Mouse (Mus musculus): Measurements from ENCODE around the gene Sptbn1. TPM values are rescaled to one million over a fixed set of nuclear protein-coding genes. Genes with fewer than 3 reads are reported as not detected.
A peak's percentile ranks its signal among the peaks of the same experiment; 100 is the strongest.
"Not testable (repeated sequence)": the region's sequence is repeated elsewhere in the genome, so short reads cannot be mapped to it uniquely, and the experiment has no call there.

Sptbn1 gene
- polyA plus RNA-seq, 1 experiment from 2014 or later = 134 TPM

DNA sequence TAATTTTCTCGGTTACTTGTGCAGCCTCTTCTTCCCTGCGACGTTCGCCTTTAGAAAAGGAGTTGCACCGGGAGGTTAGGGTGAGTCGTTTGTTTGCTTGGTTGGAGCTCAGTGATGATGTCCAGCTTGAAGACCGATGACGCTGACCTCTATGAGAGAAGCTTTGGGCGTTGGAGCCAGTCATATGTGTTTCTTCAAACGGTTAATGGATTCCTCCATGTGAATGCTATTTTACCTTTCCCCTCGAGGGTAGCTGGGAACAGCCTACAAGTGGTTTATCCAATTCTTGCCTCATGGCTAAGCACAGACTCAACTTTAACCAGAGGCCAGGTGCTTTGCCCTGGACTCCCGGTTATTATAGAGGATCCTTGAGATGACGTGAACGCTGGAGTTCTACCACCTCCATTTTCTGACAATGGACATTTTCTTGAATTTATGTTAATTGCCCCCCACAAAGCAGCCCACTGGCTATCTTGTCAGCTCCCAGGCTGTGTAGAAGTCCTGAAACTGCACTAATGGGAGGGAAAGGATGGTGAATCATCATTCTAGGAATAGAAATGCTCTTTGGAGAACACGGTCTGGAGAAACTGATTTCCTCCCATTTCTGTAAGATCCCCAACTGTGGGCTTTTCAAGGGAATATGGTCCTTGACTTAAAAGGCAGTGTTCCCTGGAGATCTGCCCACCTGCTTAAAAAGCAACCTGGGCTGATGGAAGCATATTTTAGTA is 837 bp upstream of the Sptbn1 start:
- Histone ChIP-seq H3K27ac (replicated peaks) (peak overlapping the region; percentile 95), H3K36me3 (no peaks in the 10 kb centered on the region), H3K4me3 (peak overlapping the region; percentile 72), H3K4me2 (replicated peaks) (peak overlapping the region; percentile 60), H3K4me1 (peaks cover 22% of the 10 kb centered on the region), H3K27me3 (peaks cover 4% of the 10 kb centered on the region; the same call in 1 of the 2 replicates), H3K9ac (replicated peaks) (peak overlapping the region; percentile 72), H3K9me3 (no peaks in the 10 kb centered on the region)
- WGBS = 4% methylated on average over 15 of the region's 15 CpGs
- ATAC-seq (replicated peaks) = peak; percentile 13

DNA sequence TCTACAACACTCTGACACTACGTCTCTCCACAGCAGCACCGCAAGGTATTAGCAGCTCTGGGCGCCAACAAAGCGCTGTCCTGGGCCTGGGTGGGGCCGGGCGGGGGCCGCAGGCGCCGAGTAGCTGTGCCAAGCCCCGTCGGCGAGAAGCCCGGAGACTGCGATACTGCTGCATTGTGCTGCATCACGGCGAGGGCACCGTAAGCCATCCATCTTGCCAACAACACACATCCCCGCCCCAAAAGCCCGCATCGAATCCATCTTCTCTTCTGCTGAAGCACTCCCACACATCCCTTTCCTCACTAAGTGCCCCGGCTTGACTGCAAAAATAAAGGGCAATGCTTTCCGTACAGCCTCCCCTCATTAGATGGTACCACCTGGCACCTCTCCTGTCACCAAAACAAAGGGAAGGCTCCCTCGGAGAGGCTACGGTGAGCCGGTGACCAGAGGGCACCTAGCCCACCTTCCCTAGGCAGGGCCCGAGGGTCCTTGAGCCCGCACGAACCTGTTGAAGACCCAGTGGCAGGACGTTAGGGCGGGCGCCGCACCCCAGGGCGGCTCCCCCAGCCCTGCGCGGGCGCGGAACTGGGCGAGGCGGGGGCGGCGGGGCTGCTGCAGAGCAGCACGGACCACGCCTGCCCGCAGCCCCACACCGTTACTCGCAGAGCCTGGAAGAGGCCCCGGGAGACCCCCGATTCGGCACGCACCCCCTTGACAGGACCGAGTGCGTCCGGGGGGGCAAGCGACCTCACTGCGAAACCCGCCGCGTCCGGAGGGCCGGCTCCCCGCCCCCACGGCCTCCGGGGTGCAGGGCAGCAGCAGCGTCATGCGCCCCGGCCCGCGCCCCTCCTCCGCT is 711 bp downstream of the Sptbn1 start:
- Histone ChIP-seq H3K4me3 (peak overlapping the region; percentile 72), H3K27me3 (peaks cover 4% of the 10 kb centered on the region; the same call in 1 of the 2 replicates), H3K4me2 (replicated peaks) (peak overlapping the region; percentile 60), H3K27ac (replicated peaks) (peak overlapping the region; percentile 95), H3K9ac (replicated peaks) (peak overlapping the region; percentile 87), H3K9me3 (no peaks in the 10 kb centered on the region), H3K4me1 (peaks cover 22% of the 10 kb centered on the region), H3K36me3 (no peaks in the 10 kb centered on the region)
- ATAC-seq (replicated peaks) = peak; percentile 78
- under 1% methylated on average over 59 of the region's 69 CpGs for WGBS

DNA sequence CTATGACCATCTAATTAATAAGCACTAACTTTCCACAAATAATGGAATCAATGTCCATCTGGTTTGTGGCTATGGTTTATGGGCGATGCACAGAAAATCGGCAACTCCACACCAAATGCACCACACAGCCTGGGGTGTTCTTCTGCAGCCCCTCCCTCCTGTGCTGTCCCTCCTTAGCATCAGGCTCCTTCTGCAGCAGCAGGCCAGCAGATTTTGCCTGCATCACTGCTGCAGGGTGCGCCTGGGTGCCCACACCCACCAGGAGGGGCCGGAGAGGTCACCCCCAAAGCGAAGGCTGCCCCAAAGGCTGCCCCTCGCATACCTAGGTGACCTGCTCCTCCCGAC is 1.3 kb downstream of the Sptbn1 start:
- ATAC-seq (replicated peaks) = peak; percentile 5; the same call in 1 of the 2 replicates

DNA sequence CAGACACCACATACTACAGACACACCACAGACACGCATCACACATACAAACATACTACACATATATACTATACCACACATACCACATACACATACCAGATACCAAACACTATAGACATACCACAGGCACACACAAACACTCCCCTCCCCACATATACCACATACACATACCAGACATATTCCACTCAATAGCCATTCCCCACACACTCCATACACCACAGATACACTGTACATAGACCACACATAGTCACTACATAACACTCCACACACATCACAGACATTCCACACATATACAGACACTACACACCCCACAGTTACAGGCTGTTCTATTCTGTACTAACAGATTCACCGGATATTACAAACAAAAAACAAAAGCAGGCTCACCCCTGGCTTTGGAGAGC is 2.3 kb downstream of the Sptbn1 start:
- Histone ChIP-seq H3K4me2 (replicated peaks) (peak overlapping the region; percentile 60), H3K4me3 (peak overlapping the region; percentile 38), H3K27ac (replicated peaks) (no peak overlapping the region), H3K4me1 (peaks cover 22% of the 10 kb centered on the region), H3K27me3 (0 out of 2 replicates have a peak, but pooled peaks cover 4% of the 10 kb centered on the region), H3K9me3 (no peaks in the 10 kb centered on the region), H3K9ac (replicated peaks) (peak overlapping the region; percentile 45), H3K36me3 (no peaks in the 10 kb centered on the region)
- WGBS = 74% methylated on average over 2 of the region's 2 CpGs
- ATAC-seq (replicated peaks) = no peak

More for the DNA sequence above, 1.3 kb downstream of the Sptbn1 start:
- 2% methylated on average over 7 of the region's 7 CpGs for WGBS
- Histone ChIP-seq H3K27me3 (peaks cover 4% of the 10 kb centered on the region; the same call in 1 of the 2 replicates), H3K4me2 (replicated peaks) (peak overlapping the region; percentile 60), H3K9me3 (no peaks in the 10 kb centered on the region), H3K36me3 (no peaks in the 10 kb centered on the region), H3K27ac (replicated peaks) (peak overlapping the region; percentile 95), H3K4me1 (peaks cover 22% of the 10 kb centered on the region), H3K4me3 (peak overlapping the region; percentile 72), H3K9ac (replicated peaks) (peak overlapping the region; percentile 87)

DNA sequence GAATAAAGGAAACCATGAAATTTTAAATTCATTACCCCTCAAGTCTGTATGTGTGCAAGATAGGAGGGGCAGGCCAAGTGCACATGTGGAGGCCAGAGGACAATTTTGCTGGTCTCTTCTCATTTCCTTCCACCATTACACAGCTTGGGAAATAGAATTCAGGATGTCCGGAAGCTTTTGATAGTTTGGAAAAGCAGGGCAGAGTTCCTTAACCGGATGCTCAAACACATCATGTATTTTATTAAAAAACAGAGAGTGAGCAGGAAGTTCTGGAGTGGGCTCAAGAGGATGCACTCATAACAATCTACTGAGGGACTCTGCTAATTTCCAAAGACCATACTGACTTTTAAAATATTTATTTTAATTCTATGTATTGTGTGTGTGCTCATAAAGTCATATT is 4.3 kb downstream of the Sptbn1 start:
- Histone ChIP-seq H3K9ac (replicated peaks) (no peak overlapping the region), H3K9me3 (no peaks in the 10 kb centered on the region), H3K27me3 (no peaks in the 10 kb centered on the region), H3K4me2 (replicated peaks) (no peak overlapping the region), H3K36me3 (no peaks in the 10 kb centered on the region), H3K4me1 (peaks cover 17% of the 10 kb centered on the region), H3K4me3 (no peak overlapping the region), H3K27ac (replicated peaks) (no peak overlapping the region)
- WGBS = 88% methylated on average over 2 of the region's 2 CpGs
- no peak for ATAC-seq (replicated peaks)

DNA sequence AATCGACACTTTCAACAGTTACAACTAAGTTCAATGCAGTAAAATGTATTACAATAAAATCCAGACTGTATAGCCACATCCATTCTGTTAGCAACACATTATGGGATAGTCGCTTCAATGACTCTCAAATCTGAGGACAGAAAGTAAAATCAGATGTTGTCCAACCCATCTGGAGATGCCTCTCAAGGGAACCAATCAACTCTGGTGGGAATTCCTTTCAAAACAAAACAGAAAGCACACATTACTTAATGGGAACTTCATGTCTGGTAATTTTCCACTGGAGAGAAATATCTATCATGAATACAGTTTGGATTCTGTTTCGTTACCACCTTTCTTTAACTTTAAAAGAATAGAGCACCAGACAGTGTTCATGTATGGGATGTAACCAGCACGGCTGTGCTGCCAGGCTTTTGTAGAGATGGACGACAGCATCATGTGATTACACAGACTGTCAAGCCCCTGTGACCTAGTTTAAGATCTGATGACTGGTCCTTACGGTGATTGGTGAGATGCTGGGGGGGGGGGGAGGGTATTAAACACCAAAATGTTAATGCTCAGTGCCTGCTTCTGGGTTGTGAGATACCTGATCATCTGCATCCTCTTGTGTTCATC is 9.1 kb downstream of the Sptbn1 start:
- Histone ChIP-seq H3K4me2 (replicated peaks) (no peak overlapping the region), H3K9ac (replicated peaks) (no peak overlapping the region), H3K27ac (replicated peaks) (no peak overlapping the region), H3K27me3 (no peaks in the 10 kb centered on the region), H3K4me3 (no peak overlapping the region), H3K9me3 (no peaks in the 10 kb centered on the region), H3K36me3 (no peaks in the 10 kb centered on the region), H3K4me1 (0 out of 2 replicates have a peak, but pooled peaks cover 5% of the 10 kb centered on the region)
- ATAC-seq (replicated peaks) = no peak
- WGBS = 87% methylated on average over 6 of the region's 6 CpGs

DNA sequence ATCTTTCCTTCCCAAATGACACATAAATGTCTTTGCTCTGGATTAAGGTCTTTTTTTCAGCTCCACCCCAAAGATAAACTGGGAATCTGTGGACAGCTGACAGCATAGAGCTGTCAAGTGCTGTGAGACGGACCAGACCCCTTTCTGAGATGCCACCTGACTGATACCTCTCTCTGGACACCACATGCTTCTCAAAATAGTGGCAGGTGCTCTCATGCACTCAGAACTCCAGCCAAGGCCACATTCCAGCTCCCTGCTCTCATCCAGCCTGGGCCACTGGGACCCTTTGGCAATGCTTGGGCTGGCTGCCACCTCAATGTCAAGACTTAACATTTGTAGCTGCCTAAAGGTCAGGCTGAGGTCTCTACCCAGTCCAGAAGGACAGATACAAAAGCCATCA is 10.2 kb downstream of the Sptbn1 start:
- H3K9ac ChIP-seq (replicated peaks) = no peak overlapping the region
- H3K4me2 ChIP-seq (replicated peaks) = no peak overlapping the region
- H3K36me3 ChIP-seq = no peaks in the 10 kb centered on the region
- 53% methylated on average over 1 of the region's 1 CpGs for WGBS
- 0 out of 2 replicates have a peak, but pooled peaks cover 5% of the 10 kb centered on the region for H3K4me1 ChIP-seq
- no peak overlapping the region for H3K4me3 ChIP-seq
- no peaks in the 10 kb centered on the region for H3K9me3 ChIP-seq
- no peaks in the 10 kb centered on the region for H3K27me3 ChIP-seq
- H3K27ac ChIP-seq (replicated peaks) = no peak overlapping the region
- ATAC-seq (replicated peaks) = no peak

DNA sequence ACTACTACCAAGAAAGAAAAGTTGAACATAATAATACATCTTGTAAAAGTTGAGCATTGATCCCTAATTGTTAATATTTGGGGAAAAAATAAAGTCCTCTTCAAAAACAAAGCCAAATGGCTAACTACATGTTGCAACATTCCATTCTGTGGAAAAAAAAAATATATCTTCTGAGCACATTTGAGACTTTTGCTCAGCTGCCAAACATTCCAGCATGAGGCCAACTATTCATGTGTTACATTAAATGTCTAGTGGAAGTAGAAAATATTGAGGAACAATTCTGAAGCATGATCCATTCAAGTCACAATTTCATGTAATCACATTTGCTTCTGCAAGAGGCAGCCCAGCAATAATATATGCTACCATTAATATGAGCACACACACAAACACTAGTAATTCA is 10.9 kb downstream of the Sptbn1 start:
- no peaks in the 10 kb centered on the region for H3K36me3 ChIP-seq
- no peak overlapping the region for H3K9ac ChIP-seq (replicated peaks)
- no peak overlapping the region for H3K4me2 ChIP-seq (replicated peaks)
- H3K9me3 ChIP-seq = no peaks in the 10 kb centered on the region
- H3K4me3 ChIP-seq = no peak overlapping the region
- no peaks in the 10 kb centered on the region for H3K27me3 ChIP-seq
- H3K27ac ChIP-seq (replicated peaks) = no peak overlapping the region
- 0 out of 2 replicates have a peak, but pooled peaks cover 5% of the 10 kb centered on the region for H3K4me1 ChIP-seq
- ATAC-seq (replicated peaks) = no peak

DNA sequence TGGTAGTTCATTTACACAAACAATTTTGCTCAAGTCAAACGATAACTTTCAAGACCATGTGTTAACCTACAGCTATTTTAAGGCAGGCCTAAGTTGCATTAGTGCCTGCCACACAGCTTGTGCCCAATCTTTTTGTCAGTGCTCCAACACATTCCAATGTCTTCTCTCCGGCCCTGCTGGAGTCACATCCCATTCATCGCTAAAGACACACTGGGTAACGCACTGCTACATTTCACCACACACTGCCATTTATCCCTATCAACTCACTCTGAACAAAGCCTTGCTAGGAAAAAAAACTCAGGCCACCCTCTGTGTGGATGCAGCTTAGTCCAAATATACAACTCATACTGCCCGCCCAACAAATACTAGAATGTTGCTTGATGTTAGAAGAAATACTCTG is 11.5 kb downstream of the Sptbn1 start:
- Histone ChIP-seq H3K4me3 (no peak overlapping the region), H3K9ac (replicated peaks) (no peak overlapping the region), H3K9me3 (no peaks in the 10 kb centered on the region), H3K4me2 (replicated peaks) (no peak overlapping the region), H3K36me3 (no peaks in the 10 kb centered on the region), H3K27ac (replicated peaks) (no peak overlapping the region), H3K4me1 (0 out of 2 replicates have a peak, but pooled peaks cover 5% of the 10 kb centered on the region), H3K27me3 (no peaks in the 10 kb centered on the region)
- no peak for ATAC-seq (replicated peaks)
- WGBS = 72% methylated on average over 5 of the region's 5 CpGs

DNA sequence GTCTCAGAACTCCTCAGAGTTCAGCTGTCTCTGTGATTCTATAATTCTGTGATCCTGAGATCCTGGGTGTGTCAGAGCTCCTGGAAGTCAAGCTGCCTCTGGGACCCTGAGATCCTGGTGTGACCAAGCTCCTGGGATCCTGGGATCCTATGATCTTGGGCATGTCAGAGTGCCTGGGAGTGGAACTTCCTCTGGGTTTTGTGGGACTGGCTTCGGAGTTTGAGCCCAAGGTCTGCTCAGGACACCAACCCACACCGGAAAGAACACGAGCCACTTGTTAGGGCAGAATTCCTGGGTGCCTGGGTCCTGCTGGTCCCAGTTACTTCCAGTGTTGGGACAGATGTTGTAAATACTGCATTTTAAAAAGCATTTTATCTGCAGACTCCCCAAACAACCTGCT is 12.8 kb downstream of the Sptbn1 start:
- not testable (repeated sequence) for H3K4me3 ChIP-seq; H3K36me3 ChIP-seq; H3K27ac ChIP-seq (replicated peaks); H3K27me3 ChIP-seq; H3K4me2 ChIP-seq (replicated peaks); H3K9me3 ChIP-seq; ATAC-seq (replicated peaks); H3K4me1 ChIP-seq; H3K9ac ChIP-seq (replicated peaks)
- 96% methylated on average over 3 of the region's 3 CpGs for WGBS

DNA sequence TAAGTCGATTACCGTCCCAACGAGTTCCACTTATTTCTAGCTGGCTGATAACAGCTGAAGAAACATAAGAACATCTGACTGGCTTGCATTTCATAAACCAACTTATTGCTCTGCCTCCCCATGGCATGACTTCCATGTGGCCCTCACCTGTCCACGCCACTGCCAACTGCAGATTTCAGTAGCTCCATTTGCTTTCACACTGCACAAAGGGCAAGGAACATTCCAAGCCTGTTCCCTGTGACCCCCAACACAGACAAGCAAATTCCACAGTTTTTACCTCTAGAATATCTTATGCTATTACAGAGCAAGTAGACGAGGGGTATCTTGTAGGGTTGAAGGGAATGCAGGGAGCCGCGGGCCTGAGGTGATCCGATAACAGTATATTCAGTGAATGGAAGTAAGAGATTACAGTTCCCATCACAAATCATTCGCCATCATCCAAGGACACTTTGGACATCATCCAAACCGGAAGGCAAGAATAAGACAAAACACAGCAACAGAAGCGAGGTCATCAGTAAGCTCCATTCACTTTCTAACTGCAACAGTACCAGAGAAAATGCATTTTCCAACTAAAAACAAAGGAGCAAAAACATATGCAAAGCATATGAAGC is 16.6 kb downstream of the Sptbn1 start:
- ATAC-seq (replicated peaks) = no peak
- no peak overlapping the region for H3K9ac ChIP-seq (replicated peaks)
- H3K27ac ChIP-seq (replicated peaks) = no peak overlapping the region
- H3K27me3 ChIP-seq = no peaks in the 10 kb centered on the region
- no peaks in the 10 kb centered on the region for H3K9me3 ChIP-seq
- no peak overlapping the region for H3K4me3 ChIP-seq
- no peak overlapping the region for H3K4me2 ChIP-seq (replicated peaks)
- H3K36me3 ChIP-seq = no peaks in the 10 kb centered on the region
- WGBS = 88% methylated on average over 11 of the region's 11 CpGs
- 0 out of 2 replicates have a peak, but pooled peaks cover under 1% of the 10 kb centered on the region for H3K4me1 ChIP-seq
